Mouse (Mus musculus) kidney, postnatal 25 days (tissue): ENCODE results near the gene Nes.

Source experiments
- DNase-seq, 2 experiments: peaks; one replicate each; pipeline ENCODE4 v3.0.0; 2021; ENCODE audit warnings: mixed read lengths in 2 of 2

Gene Nes

GRCm38 (mm10) chr3:87970939-87971488 is at the start of gene Nes:
Gene Nes, plus strand, starts transcription at chr3:87971078.
- DNase-seq: peak; percentile 74 to 80

GRCm38 (mm10) chr3:87924996-87925395 is 45.9 kb upstream of the Nes start:
- no peak for DNase-seq

- no peak for DNase-seq
These were observed 43.4 kb upstream of the Nes start for GRCm38 (mm10) chr3:87927452-87927851.

GRCm38 (mm10) chr3:87929341-87930077 is 41.4 kb upstream of the Nes start:
- DNase-seq: no peak

- DNase-seq: peak; percentile 97 to 98
These were observed 40.6 kb upstream of the Nes start, which contains the start of the genes Isg20l2 and Rrnad1 for GRCm38 (mm10) chr3:87930078-87930795. Gene Isg20l2, plus strand, starts transcription at chr3:87930314. Gene Rrnad1, minus strand, starts transcription at chr3:87930717.

- DNase-seq: no peak
These were observed 36.9 kb upstream of the Nes start for GRCm38 (mm10) chr3:87934026-87934425.

DNA sequence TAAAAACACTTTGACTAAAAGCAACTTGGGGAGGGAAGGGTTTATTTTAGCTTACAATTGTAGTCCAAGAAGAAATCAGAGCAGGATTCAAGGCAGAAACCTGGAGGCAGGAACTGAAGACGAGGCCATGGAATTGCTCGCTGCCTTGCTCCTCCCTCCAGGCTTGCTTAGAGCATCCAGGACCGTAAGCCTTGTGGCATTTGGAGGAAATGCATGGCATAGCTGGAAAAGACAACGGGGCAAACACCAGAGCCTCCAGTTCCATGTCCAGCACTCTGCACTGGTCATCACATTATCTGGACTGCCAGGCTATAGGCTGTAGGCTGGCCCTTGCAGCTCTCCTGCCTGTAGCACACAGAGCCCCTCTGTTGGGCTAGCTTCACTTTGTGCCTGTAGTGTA is 36.4 kb upstream of the Nes start:
- DNase-seq: no peak

DNA sequence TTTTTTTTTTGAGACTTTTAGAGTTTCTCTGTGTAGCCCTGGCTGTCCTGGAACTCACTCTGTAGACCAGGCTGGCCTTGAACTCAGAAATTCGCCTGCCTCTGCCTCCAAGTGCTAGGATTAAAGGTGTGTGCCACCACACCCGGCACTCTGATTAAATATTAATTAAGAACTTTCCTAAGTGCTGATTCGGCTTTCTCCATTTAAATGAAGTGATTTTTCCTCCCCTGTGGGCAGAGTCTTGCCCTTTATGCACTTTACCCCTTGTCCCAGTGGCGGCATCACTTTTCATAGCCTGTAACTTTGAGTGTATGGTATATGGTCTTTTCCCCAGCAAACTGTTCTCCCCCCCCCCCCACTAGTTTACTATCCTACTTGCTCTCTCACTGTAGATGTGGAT is 35.7 kb upstream of the Nes start:
- peak; percentile 45 to 65 for DNase-seq

DNA sequence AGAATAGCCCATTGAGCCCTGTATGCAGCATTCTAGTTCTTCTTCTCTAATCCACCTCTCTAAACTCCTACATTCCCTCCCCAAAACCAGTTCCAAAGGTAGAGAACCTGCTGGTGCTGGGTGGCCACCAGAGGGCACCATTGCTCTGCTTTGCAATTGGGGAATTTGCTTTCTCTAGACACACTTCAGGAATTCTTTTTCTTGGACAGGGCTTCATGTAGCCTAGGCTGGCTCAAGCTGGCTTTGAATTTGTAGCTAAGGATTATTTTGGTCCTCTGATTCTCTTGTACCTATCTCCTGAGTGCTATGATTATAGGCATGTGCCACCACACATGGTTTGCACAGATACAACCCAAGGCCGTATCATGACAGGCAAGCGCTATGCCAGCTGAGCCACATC is 35.1 kb upstream of the Nes start:
- peak; percentile 88 to 89 for DNase-seq

- DNase-seq: no peak
These were observed 30.3 kb upstream of the Nes start for GRCm38 (mm10) chr3:87940611-87941010.

DNA sequence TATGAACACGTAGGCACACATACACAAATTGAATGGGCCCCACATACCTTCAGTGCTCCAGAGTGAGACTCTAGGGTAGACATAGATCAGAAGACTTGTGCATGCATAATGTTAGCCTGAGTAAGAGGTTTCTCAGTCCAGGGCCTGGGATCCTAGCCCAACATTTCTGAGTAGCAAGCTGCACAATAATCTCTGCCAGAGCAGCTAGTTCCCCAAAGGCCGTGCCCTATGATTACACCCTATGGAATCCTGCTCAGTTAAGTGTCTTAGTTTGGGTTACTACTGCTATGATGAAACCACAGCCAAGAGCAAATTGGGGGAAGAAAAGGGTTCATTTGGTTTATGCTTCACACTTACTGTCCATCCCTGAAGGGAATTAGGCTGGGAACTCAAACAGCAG is 28.4 kb upstream of the Nes start:
- DNase-seq: no peak

- no peak for DNase-seq
These were observed 27.3 kb upstream of the Nes start for GRCm38 (mm10) chr3:87943586-87943985.

DNA sequence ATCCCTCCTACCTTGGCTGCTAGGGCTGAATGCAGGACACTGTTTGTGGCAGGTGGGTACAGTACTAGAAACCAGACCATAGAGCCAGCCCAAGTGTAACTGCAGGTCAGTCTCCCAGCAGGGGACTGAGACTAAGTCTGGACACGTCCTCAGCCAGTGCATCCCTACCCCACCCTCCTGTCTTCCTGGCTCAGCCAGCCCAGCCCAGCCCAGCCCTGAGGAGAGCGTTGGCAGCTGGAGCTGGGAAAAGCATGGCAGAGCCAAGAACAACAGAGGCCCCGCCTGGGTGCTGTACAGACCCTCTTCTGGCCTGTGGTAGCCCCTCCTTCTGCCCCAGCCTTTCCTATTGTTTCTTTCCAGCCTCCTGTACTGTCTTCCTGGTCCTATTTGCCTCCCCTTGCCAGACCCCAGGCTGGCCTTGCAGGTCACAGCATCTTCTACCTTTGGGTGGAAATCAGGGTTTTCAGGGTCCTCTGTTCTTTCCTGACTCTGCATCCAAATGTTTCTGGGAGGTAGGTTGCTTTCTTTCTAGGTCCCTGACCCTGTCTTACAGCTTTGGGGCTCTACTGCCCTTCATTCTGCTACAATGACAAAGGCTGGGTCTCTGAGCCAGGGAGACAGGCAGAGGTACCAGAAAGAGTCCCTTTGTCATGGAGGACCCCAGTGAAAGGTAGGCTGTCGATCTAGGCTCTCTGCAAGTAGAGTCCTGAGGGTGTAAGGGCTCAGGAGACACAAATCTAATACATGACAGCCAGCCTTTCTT is 25.9 kb upstream of the Nes start:
- DNase-seq: no peak

DNA sequence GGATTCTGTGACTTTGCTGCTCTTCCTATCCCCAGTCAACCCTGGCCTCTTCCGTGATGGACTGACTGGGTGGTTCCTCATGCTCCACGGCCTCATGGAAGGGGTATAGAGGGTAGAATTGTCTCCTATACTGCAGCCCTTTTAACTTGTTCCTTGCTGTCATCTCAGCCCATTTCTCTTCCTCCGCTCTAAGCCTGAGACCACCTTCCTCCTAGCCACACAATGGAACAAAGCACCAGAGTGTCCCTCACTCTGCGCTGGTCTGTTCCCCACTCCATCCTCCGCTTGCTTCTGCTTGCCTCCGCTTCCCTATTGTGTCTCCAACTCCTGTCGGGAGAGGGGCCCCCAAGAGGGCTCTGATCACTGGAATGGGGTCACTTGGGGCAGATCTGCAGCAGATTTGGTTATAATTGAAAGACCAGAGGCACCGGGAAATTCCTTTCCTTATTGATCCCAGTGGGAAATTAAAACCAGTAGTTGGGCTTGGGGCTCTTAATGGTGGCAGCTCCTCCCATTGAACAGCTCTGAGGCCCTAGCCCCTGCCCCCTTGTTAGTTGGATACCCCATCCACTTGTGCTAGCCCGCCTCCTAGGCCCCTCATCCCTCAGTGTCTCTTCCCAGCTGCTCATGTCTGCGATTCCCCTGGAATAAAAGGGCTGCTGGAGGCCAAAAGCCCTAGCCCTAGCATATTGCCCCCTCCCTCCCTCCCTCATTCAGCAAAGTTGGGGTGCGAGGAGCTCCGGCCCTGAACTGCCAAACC is 24.9 kb upstream of the Nes start:
- no peak for DNase-seq

- no peak for DNase-seq
These were observed 24.4 kb upstream of the Nes start for GRCm38 (mm10) chr3:87946541-87946860.

GRCm38 (mm10) chr3:87947056-87947810 is 23.6 kb upstream of the Nes start:
- no peak for DNase-seq

DNA sequence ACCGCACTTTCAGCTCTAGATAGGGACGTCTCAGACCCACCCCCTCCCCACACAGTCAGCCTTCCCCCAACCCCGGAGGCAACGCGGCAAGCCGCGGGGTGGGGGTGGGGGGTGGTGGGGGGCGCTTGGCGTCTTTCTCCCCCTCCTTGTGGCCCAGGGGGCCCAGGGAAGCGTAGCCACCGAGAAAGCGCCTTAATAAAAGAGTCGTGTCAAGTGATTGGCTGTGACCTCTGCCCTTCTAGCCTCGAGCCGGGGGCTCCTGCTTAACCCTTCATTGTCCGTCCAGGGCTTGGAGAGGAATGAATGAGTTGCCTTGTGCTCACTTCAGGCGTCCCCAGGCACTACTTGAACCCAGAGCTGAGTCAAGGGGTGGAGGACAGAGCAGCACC is 23.1 kb upstream of the Nes start:
- DNase-seq: no peak

DNA sequence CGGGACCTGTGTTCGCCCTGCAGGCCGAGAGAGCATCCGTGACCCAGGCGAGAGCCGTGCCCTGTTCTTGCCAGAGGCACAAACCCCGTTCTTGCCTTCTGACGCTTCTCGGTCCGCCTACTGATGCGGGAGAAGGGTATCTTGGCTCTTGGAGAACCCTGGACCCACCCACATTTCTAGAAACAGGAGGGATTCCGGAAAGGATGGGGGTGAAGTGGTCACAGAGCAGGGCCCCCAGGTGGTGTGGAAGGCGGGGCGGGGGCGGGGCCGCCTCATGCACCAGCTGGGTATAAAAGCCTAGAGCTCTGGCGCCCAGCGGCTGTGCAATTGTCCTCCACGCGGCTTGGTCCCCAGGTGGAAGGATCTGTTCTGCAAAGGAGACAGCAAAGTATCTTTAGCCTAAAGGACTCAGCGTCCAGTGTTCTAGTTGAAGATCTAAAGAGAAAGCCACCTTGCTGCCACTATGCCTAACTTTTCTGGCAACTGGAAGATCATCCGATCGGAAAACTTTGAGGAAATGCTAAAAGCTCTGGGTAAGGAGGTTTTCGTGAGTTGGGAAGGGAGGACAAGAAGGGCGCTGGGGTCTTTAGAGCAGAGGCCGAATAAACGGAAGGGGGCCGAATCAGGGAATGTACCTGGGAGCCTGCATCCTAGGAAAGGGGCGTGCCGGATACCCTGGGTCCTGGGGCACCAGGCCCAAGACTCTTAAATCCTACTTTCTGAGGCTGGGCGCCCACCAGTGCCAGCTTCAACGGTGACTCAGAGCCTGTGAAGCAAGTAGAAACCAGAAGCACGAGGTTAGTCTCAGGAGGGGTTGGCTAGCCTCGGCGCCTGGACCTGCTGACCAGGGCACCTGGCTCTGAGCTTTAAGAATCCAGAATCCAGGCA is 22.3 kb upstream of the Nes start, which contains the start of gene Crabp2:
Gene Crabp2, plus strand, starts transcription at position 289 of the 888 bp plus-strand sequence.
- no peak for DNase-seq

- no peak for DNase-seq
These were observed 21.5 kb upstream of the Nes start for GRCm38 (mm10) chr3:87949266-87949954.

GRCm38 (mm10) chr3:87949955-87950515 is 20.8 kb upstream of the Nes start:
- DNase-seq: no peak
